Mouse (Mus musculus): ENCODE data around the gene 2010300C02Rik. TPM values are rescaled to one million over a fixed set of nuclear protein-coding genes. Genes with fewer than 3 reads are reported as not detected.

The 2010300C02Rik gene
- polyA plus RNA-seq, 1 experiment from 2014 or later, result 0.27 TPM

DNA sequence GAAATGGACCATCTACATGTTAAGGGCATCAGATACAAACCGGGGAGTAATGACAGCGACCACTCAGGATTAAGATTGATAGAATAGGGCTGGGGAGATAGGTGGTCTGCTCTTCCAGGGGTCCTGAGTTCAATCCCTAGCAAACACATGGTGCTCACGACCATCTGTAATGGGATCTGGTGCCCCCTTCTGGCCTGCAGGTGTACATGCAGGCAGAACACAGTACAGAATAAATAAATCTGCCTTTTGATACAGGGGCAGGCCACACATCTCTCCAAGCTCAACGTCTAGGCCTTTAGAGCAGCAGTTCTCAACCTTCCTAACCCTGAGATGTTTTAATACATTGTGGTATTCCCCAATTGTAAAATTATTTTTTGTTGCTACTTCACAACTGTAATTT lies 85.2 kb downstream of the 2010300C02Rik start:
- Histone ChIP-seq H3K9me3 (replicated peaks) (no peaks in the 10 kb centered on the region), H3K27ac (no peak overlapping the region), H3K27me3 (replicated peaks) (0 out of 2 replicates have a peak, but pooled peaks cover 3% of the 10 kb centered on the region), H3K4me2 (no peak overlapping the region), H3K36me3 (no peaks in the 10 kb centered on the region), H3K9ac (no peak overlapping the region), H3K4me1 (0 out of 2 replicates have a peak, but pooled peaks cover 3% of the 10 kb centered on the region), H3K4me3 (no peak overlapping the region)
- WGBS (ENCODE audit: insufficient replicate concordance), result 18% methylated on average over 4 of the region's 4 CpGs
- no peak for ATAC-seq

DNA sequence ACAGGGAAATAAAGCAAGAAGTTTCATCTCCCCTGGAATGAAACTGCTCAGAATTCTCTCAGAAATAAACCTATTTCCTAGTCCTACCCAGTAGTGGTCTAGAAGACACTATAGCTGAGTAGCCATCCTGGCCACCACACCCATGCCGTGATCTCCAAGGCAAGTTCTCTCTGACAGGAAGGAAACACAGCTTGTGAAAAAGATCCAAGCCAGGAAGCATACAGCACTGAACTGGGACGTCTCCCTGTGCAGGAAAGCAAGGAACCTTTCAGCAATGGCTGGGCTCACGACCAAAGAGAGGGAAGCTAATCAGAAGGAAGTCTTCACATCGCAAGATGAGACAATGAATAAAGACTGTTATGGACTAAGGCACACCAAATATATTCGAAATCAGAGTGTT lies 86.4 kb downstream of the 2010300C02Rik start:
- Histone ChIP-seq H3K4me1 (no peaks in the 10 kb centered on the region), H3K9me3 (replicated peaks) (no peaks in the 10 kb centered on the region), H3K27ac (no peak overlapping the region), H3K36me3 (no peaks in the 10 kb centered on the region), H3K4me3 (no peak overlapping the region), H3K4me2 (no peak overlapping the region), H3K9ac (no peak overlapping the region), H3K27me3 (replicated peaks) (0 out of 2 replicates have a peak, but pooled peaks cover 3% of the 10 kb centered on the region)
- ATAC-seq, result no peak
- 37% methylated on average over 5 of the region's 5 CpGs for WGBS (ENCODE audit: insufficient replicate concordance)

DNA sequence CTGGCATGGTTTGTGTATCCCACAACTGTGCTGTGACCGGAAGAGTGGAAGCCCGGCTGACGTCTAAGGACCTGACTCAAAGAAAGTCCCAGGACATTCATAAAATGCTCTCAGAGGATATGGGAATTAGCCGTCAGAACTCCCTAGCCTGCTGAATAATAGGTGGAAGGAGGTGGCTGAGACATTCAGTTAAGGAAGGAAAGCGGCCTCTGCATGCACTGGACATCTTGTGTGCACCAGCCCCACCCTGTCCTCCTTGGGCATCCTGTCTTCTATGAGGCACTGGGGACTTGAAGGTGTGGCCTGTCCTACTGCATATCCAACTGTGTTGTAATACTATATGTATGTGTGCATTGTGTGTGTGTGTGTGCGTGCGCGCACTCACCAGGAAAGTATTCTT lies 87.5 kb downstream of the 2010300C02Rik start:
- Histone ChIP-seq H3K27ac (no peak overlapping the region), H3K27me3 (replicated peaks) (no peaks in the 10 kb centered on the region), H3K9ac (no peak overlapping the region), H3K4me2 (no peak overlapping the region), H3K4me1 (no peaks in the 10 kb centered on the region), H3K4me3 (no peak overlapping the region), H3K9me3 (replicated peaks) (no peaks in the 10 kb centered on the region), H3K36me3 (no peaks in the 10 kb centered on the region)
- 80% methylated on average over 8 of the region's 8 CpGs for WGBS (ENCODE audit: insufficient replicate concordance)
- ATAC-seq, result no peak

DNA sequence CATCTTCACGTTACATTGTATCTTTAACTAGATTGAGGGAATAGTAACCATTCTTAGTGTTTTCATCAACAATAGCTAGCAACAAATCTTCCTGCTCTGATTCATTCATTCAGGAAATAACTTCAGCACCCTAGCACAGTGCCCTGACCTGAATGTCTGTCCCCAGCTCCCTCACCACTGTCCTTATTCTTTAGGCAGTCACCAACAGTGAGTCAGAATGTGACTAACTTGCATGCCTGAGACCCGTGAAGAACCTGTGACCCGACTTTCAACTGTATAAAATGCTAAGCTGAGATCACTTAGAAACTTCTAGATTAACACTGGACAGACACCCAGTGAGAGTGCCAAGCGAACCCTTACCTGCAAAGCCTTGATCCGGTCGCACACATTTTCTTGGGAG lies 88.4 kb downstream of the 2010300C02Rik start:
- no peaks in the 10 kb centered on the region for H3K36me3 ChIP-seq
- WGBS (ENCODE audit: insufficient replicate concordance), result 62% methylated on average over 6 of the region's 6 CpGs
- H3K4me3 ChIP-seq, result no peak overlapping the region
- no peak for ATAC-seq
- no peak overlapping the region for H3K4me2 ChIP-seq
- H3K4me1 ChIP-seq, result no peaks in the 10 kb centered on the region
- H3K9ac ChIP-seq, result no peak overlapping the region
- no peak overlapping the region for H3K27ac ChIP-seq
- H3K9me3 ChIP-seq (replicated peaks), result no peaks in the 10 kb centered on the region
- H3K27me3 ChIP-seq (replicated peaks), result no peaks in the 10 kb centered on the region

DNA sequence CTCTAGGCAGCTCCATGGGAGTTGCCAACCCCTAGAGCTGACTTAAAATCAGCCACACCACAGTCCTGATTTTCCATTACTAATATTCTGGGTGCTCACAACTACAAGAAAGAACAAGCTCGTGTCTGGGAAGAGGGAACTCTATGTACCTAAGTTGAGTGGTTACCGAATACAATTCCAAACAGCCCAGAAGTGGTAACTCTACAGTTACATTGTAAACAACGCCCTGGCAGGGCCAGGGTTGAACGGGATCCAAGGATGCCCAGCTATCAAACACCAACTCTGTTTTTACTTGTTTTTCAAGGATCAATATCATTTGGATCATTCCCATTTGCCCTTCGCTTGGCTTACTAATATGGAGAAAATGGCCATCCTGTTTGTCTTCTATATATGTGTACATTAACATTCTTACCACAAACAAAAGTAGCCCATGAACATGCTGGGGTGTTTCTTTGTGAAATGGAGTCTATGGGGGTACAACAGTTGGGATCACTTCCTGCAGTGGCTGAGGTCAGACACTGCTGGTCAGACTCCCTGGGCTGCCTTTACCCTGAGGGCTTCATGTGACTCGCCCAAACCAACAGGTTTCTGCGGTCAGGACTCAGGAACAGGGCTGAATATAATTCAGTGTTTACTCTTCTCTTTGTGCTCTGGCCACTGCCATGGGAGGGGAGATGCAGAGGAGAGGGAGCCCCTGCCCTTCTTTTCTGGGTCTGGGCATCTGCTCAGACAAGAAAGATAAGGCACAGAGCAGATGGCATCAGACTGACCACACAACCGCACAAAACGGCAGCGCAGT lies 89.3 kb downstream of the 2010300C02Rik start:
- Histone ChIP-seq H3K27ac (no peak overlapping the region), H3K4me2 (no peak overlapping the region), H3K4me1 (no peaks in the 10 kb centered on the region), H3K4me3 (no peak overlapping the region), H3K9me3 (replicated peaks) (no peaks in the 10 kb centered on the region), H3K9ac (no peak overlapping the region), H3K27me3 (replicated peaks) (no peaks in the 10 kb centered on the region), H3K36me3 (no peaks in the 10 kb centered on the region)
- ATAC-seq, result no peak
- WGBS (ENCODE audit: insufficient replicate concordance), result 67% methylated on average over 10 of the region's 10 CpGs

DNA sequence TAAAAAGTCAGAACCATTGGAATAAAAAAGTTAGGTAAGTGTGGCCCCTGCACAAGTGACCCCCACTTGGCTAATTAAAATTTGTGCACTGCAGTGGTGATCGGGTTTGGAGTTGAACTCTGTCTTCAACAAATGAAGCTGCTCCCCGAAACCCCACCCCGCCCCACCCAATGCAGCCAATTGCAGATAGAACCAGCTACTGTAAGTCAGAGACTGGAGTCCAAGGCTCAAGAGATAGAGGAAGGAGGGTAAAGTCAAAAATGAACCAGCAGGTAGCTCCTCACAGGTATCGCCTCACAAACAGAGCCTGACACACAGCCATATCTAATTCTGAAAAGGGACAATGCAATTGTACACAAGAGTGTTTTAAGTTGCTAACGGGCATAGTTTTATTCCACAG lies 90.0 kb downstream of the 2010300C02Rik start:
- Histone ChIP-seq H3K4me2 (no peak overlapping the region), H3K9ac (no peak overlapping the region), H3K4me3 (no peak overlapping the region), H3K9me3 (replicated peaks) (no peaks in the 10 kb centered on the region), H3K27me3 (replicated peaks) (no peaks in the 10 kb centered on the region), H3K36me3 (no peaks in the 10 kb centered on the region), H3K4me1 (no peaks in the 10 kb centered on the region), H3K27ac (no peak overlapping the region)
- no peak for ATAC-seq
- 73% methylated on average over 5 of the region's 5 CpGs for WGBS (ENCODE audit: insufficient replicate concordance)

DNA sequence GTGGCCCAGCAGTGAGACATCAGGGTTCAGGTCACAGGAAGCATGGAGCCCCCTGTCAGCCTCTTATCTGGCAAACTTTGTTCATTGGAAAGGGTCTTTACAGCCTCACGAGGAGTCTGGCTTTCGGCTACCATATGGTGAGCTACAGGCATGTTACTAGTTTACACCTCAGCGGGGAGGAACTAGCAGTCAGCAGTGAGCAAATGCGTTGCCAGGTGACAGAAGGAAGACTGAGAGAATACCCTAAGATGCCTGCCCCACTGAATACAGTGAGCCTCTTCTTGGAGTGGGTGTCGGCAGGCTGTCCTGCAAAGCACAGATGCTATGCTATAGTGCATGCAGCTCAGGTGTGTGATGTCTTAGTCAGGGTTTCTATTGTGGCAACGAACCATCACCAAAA lies 91.1 kb downstream of the 2010300C02Rik start:
- Histone ChIP-seq H3K9ac (no peak overlapping the region), H3K4me2 (no peak overlapping the region), H3K27me3 (replicated peaks) (no peaks in the 10 kb centered on the region), H3K36me3 (no peaks in the 10 kb centered on the region), H3K9me3 (replicated peaks) (no peaks in the 10 kb centered on the region), H3K4me3 (no peak overlapping the region), H3K27ac (no peak overlapping the region), H3K4me1 (no peaks in the 10 kb centered on the region)
- no peak for ATAC-seq
- 54% methylated on average over 6 of the region's 6 CpGs for WGBS (ENCODE audit: insufficient replicate concordance)

DNA sequence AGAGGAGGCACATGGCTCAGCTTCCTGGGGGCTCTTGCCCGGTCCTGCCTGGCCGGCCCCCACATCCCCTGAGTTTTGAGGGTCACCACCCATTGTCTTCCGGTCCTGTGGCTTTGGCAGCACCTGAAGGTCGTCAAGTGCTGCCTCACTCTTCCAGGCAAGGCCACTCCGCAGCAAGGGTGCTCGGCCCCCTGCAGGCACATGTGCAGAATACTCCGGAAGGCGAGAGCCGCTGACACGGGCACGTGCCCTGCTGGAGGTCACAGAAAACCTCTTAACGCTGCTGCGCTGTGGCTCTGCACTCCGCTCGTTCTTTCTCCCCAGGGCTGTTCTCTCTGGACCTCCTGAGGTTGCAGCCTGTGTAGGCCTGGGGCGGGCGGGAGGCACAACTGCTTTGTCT lies 95.7 kb downstream of the 2010300C02Rik start:
- Histone ChIP-seq H3K4me1 (no peaks in the 10 kb centered on the region), H3K27ac (no peak overlapping the region), H3K9me3 (replicated peaks) (no peaks in the 10 kb centered on the region), H3K27me3 (replicated peaks) (no peaks in the 10 kb centered on the region), H3K36me3 (no peaks in the 10 kb centered on the region), H3K9ac (no peak overlapping the region), H3K4me3 (no peak overlapping the region), H3K4me2 (no peak overlapping the region)
- no peak for ATAC-seq
- 83% methylated on average over 17 of the region's 17 CpGs for WGBS (ENCODE audit: insufficient replicate concordance)

DNA sequence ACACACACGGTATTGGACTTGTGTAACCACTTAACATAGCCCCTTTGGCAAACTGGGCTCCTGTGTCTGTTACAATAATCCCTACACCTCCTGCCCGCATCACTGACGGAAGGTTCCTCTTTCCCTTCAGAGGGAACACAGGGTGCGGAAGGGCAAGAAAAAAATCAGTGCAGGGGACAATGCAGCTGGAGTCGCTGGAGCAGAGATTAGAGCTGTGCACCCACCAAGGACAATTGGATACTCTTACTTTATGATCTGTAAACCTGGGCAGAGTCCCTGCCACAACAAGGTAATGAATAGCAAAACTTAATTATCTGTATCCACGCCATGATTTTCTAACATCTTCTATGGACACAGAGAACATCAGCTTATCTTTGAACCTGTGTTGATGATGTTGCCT lies 97.8 kb downstream of the 2010300C02Rik start:
- 54% methylated on average over 6 of the region's 6 CpGs for WGBS (ENCODE audit: insufficient replicate concordance)

DNA sequence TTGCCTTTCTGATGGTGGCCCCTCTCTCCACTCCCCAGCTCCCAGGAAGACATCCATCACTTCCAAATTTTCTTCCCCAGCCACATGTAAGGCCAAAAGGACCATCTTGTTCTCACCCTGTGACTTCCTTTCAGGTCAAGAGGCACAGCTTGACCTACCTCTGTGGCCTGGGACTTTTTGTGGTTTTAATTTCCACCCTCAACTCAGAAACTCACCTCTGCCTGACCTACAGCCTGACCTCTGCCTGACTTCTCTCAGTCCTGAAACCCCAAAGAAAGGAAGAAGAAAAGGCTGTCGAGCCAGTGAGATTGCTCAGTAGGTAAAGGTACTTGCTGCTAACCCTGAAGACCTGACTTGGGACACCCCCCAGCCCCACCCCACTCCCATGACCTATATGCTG lies 100.3 kb downstream of the 2010300C02Rik start:
- Histone ChIP-seq H3K4me1 (no peaks in the 10 kb centered on the region; the same call in 1 of the 2 replicates), H3K9ac (no peak overlapping the region), H3K4me3 (no peak overlapping the region), H3K36me3 (no peaks in the 10 kb centered on the region), H3K9me3 (replicated peaks) (no peaks in the 10 kb centered on the region), H3K27ac (no peak overlapping the region), H3K4me2 (no peak overlapping the region), H3K27me3 (replicated peaks) (0 out of 2 replicates have a peak, but pooled peaks cover 4% of the 10 kb centered on the region)
- WGBS (ENCODE audit: insufficient replicate concordance), result 17% methylated on average over 1 of the region's 1 CpGs
- ATAC-seq, result no peak

More for the DNA sequence above, 97.8 kb downstream of the 2010300C02Rik start:
- Histone ChIP-seq H3K4me3 (no peak overlapping the region), H3K4me1 (no peaks in the 10 kb centered on the region), H3K27ac (no peak overlapping the region), H3K9me3 (replicated peaks) (no peaks in the 10 kb centered on the region), H3K4me2 (no peak overlapping the region), H3K36me3 (no peaks in the 10 kb centered on the region), H3K27me3 (replicated peaks) (no peaks in the 10 kb centered on the region), H3K9ac (no peak overlapping the region)
- ATAC-seq, result no peak

DNA sequence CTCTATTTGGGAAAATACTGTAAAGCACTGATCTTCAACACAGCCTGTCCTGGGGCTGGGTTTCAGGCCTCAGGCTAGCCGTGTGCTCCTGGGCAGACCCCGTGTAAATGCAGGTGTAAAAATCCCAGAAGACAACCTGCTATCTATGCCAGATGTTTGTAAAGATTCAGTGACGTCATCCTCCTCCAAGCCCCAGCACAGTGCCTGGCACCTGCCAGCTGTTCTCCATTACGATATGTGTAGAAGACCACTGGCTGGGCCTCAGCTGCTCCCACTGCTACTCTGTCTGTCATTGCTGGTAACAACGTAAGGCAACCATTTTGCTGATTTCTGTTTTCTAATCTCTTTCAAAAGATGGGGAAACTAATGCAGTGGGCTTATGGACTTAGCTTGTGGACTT lies 102.8 kb downstream of the 2010300C02Rik start:
- Histone ChIP-seq H3K9me3 (replicated peaks) (no peaks in the 10 kb centered on the region), H3K4me1 (no peaks in the 10 kb centered on the region; the same call in 1 of the 2 replicates), H3K36me3 (no peaks in the 10 kb centered on the region), H3K27ac (no peak overlapping the region), H3K27me3 (replicated peaks) (0 out of 2 replicates have a peak, but pooled peaks cover 4% of the 10 kb centered on the region), H3K9ac (no peak overlapping the region), H3K4me3 (no peak overlapping the region), H3K4me2 (no peak overlapping the region)
- no peak for ATAC-seq
- WGBS (ENCODE audit: insufficient replicate concordance), result 63% methylated on average over 5 of the region's 5 CpGs

DNA sequence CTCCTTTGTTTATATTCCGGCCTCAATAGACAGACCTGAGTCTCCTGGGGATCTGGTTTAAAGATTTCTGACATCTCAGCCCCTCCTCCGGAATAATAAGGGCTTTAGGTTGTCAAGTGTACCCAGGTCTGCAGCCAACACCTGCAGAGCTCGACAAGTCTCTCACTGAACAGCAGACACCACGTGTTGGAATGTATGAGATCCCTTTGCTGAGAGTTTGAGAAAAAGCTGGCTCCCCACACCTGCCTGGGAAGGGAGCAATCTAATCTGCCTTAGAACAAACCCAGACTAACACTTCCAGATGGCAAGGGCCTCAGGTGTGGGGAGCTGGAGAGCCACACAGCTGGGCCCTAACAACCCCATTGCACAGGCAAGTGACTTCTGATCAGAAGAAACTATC lies 103.3 kb downstream of the 2010300C02Rik start:
- Histone ChIP-seq H3K27me3 (replicated peaks) (0 out of 2 replicates have a peak, but pooled peaks cover 4% of the 10 kb centered on the region), H3K9ac (no peak overlapping the region), H3K27ac (no peak overlapping the region), H3K4me3 (no peak overlapping the region), H3K4me1 (no peaks in the 10 kb centered on the region; the same call in 1 of the 2 replicates), H3K4me2 (no peak overlapping the region), H3K36me3 (no peaks in the 10 kb centered on the region), H3K9me3 (replicated peaks) (no peaks in the 10 kb centered on the region)
- WGBS (ENCODE audit: insufficient replicate concordance), result 54% methylated on average over 4 of the region's 4 CpGs
- no peak for ATAC-seq

Data from liver, embryonic 12.5 days (tissue).